Mouse (Mus musculus) urinary bladder, postnatal 4 days (tissue): Measurements from ENCODE around the gene Cpn2.
A peak's percentile ranks its signal among the peaks of the same experiment; 100 is the strongest.

ENCODE experiments used
- DNase-seq, 2 experiments: peaks; one replicate each; pipeline ENCODE4 v3.0.0; 2021 to 2022; ENCODE audit warnings: low spot score in 2 of 2

Gene Cpn2

DNA sequence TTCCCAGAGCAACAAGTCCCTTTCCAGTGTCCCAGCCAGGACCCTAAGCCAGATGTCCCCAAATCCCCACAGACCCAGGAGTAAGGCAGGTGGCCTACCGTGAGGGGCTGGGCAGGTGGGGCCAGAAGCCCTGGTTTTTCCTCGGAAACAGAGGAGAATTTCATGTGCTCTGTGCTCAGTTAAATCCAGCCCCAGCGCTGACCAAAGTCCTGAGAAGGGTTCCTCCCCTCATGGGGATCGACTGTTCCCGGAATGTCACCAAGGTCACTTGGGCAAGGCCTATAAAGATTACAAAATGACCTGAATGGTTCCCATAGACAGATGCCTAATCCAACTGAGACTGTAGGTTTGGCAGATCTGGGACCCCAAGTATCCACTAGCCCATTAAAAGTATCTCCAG is at the start of gene Cpn2:
Gene Cpn2, minus strand, starts transcription at position 141 of the 400 bp plus-strand sequence.
- DNase-seq = no peak

DNA sequence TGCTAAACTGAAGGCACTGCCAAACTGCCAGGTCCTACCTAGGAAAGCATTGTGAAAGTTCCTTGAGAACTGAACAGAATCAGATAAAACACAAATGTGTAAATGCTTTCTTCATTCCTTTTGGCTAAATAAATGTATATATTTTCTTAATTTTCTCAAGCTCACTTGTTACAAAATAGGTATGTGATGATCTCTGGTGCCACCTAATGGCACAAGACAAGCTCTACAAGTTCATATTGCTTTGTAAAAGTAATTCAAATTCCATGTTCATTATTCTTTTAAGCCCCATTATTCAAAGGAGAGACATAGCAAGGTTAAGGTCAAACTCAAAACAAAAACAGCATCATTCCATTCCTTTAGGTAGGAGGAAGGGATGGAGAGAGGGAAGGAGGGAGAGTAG is 46.9 kb upstream of the Cpn2 start:
- no peak for DNase-seq

DNA sequence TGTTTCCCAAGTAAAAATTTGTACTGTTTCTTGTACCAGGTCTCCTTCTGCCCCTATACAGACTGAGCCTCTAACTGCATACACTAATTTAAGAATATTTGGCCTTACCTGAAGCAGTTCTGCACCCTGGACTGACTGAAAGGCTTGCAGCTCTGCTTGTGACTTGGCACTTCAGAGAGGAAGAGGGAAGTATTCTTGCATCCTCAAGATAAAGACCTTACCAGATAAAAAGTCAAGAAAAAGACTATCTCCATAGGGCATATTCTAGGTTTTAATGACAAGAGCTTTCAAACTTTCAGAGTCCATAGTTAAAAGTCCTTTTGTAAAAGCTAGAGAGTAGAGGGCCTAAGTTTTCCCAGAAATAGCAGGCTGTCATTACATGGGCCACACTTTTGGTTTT is 43.3 kb upstream of the Cpn2 start, which contains the start of gene Gp5:
Gene Gp5, minus strand, starts transcription at position 133 of the 400 bp plus-strand sequence.
- no peak for DNase-seq

DNA sequence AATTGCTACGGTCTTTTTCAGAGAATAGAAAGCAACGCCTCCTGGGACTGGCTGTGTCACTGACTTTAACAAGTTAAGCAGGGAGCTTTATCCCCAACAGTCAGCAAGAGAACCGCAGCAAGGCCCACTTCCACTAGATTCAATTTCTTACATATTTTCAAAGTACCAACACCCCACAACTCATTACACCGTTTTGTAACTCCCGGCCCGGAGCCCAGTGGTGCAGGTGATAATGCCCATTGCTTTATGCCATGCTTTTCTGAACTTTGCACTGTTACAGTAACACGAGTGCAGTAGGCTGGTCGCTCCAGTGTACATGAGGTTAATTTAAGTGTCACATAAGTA is 42.8 kb upstream of the Cpn2 start:
- no peak for DNase-seq

DNA sequence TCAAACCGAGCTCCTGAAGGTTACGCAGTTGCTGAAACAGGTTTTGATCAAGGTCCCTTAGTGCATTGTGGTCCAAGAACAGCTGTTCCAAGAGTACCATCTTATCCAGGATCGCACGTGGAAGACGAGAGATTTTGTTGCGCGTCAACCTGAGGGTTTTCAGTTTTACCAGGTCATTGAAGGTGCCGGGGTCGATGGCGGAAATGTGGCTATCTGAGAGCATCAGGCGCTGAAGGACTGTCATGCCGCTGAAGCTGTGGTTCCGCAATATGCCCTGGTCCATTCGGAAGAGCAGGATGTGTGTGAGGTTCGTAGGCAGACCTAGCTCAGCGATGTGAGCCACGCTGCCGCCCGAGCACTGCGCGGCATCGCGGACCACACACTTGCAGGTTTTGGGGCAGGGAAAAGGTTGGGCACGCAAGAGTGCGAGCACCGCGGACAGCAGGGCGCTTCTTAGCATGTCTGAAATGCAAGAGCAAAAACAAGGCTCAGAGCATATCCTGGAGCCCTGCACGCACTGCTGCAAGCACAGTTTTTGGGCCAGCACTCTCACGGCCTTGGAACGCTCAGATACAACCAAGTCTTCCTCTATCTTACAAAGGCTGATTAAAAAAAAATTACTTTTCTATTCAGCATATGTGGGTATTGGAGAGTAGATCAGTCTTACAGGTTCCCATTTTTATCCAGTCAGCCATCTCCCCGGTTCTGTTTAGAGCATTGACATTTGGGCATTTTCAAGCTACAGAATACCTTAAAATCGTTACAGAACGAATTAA is 42.3 kb upstream of the Cpn2 start:
- no peak for DNase-seq

DNA sequence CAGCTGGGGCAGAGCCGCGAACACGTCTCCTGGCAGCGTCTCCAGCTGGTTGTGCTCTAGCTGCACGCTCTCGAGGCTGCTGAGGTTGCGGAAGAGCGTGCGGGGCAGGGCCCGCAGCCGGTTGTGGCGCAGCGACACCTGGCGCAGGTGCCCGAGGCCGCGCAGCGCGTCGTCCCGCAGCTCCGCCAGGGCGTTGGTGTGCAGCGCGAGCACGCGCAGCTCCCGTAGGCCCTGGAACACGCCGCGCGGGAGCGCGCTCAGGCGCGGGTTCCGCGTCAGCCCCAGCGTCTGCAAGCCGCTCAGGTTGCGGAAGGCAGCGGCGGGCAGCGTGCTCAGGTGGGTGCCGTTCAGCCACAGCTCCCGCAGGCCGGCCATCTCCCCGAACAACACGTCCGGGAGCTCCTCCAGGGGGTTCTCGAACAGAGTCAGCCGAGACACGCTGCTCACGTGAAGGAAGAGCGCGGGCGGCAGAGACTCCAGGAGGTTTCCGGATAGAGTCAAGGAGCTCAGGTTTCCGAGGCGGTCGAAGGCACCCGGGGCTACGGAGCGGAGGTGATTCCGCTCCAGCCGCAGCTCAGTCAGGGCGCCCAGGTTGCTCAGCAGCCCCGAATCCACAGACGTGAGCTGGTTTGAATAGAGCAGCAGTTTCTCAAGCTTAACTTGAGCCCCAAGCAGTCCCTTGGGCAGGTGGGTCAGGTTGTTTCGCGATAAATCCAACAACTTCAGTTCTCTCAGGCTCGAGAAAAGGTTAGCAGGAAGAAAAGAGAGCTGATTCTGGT is 41.5 kb upstream of the Cpn2 start:
- no peak for DNase-seq

DNA sequence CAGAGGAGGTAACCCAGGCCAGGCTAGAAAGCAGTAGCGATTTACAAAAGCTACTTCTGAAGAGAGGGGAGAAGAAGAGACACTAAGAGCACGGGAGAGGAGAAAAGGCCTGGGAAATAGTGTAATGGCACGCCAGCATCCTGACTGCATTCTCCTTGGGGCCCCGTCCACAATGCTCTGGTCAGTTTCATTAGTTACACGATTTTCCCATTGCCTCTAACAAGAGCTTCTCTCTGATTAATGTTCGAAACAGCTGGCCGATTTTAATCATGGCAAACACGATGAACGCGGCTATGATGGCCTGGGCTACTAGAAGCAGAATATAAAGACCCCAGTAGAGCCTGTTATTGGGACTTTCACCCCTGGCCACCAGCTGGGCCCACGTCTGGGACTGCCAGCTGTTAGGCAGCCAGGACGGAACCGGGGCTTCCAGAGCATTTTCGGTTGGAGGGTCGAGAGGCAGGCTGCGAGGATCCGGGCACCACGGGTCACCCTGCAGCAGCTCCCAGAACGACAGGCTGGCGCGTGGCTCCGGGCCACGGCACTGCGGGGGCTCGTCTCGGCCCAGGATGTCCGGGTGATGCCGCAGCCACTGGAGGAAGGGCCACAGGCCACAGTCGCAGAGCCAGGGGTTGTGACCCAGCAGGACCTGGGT is 40.8 kb upstream of the Cpn2 start:
- DNase-seq = no peak

DNA sequence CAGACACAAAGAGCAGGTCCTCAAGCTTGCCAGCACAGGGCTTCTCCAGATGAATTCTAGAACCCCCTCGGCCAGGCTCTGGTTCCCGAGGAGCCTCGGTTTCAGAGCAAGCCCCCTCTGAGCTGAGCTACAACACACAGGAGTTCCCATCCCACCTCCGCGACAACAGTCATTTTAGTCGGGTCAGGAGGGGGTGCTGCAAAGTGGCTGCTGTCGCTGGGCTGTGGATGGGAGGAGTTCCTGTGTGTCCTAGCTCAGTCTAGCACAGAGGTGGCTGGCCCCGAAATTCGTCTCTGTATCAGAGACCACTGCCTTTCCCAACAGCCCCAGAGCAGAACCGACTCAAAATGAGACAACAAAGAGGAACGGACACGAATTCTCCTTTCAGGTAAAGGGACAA is 40.0 kb upstream of the Cpn2 start:
- DNase-seq = no peak

DNA sequence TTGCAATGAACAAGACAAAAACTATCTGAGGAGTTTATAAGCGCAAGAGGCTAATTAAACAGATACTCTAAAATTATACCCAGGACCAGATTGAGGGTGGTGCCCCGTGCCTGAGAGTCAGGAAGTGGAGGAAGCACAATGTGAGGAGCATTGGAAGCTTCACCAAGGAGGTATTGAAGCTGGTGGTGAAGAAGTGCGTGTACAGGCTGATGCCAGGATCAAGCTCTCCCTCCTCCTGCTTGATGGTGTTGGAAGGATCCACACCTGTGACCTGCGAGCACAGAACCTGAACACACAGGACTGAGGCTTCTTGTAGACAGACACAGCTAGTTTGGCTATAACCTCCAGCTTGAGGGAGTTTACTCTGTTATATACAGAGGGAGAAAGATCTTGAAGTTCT is 38.8 kb upstream of the Cpn2 start:
- no peak for DNase-seq

DNA sequence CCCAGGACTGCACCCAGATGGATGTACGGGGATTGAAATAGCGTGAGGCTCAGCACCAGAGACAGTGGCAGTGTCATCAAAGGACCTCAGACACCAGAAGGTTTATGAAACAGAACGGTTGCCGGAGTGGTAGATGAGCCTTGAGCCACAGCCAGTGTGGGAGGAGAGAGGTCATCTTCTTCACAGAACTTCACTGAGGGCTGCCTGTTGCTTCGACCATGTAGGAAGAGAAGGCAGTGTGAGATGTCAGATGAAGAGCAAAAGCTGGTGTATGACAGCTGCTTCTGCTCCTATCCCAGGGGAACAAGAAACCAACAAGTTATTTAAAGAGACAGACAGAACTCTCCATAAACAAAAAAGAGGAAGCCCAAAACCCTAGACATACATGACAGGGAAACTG is 36.9 kb upstream of the Cpn2 start:
- DNase-seq = no peak

DNA sequence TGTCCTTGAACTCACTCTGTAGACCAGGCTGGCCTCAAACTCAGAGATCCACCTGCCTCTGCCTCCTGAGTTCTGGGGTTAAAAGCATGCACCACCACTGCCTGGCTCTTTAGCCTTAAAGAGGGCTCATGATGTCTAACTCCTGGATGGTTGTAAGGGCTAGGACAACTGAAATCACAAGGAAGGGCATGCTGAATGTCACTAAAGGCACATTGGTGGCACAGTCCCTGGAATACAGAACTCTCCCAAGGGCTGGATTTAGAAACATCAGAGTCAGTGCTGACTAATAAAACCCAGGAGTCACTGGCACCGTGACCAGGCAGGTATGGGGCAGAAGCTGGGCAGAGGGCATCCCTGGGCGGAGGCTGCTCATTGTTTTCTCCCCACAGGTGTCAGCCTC is 36.1 kb upstream of the Cpn2 start:
- DNase-seq = no peak

DNA sequence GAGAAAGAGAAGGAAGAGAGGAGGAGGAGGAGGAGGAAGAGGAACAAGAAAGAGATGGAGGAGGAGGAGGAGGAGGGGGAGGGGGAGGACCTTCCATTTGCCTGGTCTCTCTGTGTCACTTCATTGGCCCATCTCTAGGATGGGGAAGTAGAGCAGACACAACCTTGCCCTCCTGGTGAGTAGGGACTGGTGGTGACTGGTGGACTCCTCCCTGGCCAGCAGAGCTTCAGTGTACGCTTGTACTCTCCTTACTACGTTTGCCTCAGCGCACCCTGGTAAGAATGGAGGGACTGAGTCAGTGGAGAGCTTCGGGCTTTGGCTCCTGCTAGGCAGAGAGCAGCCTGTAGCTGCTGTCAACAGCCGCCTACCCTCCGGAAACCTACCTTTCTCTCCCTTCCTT is 35.4 kb upstream of the Cpn2 start:
- DNase-seq = no peak

DNA sequence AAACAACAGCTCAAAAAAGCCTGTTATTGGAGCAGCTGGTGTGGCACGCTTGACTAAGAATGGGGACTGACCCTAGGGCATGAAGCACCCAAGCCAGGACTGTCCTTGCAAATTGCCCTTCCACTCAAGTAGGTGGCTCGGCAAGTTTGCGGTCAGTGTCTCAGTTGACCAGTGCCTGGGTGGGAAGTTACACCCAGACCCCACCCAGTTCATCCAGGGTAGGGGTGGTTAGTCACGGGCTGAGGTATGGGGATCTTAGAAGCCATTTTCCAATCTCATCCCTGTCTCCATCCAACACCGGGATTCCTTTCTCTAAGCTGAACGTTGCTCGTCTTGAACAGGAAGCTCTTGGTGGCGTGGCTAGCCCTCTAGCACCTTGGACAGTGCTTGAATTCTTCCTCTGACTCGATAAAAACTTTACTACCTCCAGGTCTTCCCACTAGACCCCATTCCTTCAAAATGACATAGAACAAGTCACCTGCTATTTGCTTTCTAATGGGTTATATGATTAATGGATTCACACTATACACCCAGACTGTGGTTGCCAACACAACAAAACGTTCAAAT is 32.5 kb upstream of the Cpn2 start:
- DNase-seq = no peak

DNA sequence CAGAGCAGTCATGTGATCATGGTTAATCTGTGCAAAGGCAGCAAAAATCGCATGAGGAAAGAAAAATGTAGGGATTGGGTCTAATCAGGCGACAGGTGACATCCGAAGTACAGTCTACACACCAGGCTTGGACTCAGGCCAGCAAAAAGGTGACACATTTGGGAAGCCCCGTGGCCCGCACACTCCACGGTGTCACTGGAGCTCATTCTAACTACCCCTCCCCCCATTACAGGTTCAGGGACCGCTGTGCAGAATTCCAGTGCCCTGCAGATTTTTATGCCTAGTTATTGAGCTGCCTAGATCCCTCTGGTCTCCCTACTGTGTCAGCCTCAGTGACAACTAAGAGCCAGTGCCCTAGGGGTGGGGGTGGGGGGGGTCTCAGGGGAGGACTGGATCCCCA is 30.2 kb upstream of the Cpn2 start:
- peak in 1 of 2 experiments; percentile 56 for DNase-seq

DNA sequence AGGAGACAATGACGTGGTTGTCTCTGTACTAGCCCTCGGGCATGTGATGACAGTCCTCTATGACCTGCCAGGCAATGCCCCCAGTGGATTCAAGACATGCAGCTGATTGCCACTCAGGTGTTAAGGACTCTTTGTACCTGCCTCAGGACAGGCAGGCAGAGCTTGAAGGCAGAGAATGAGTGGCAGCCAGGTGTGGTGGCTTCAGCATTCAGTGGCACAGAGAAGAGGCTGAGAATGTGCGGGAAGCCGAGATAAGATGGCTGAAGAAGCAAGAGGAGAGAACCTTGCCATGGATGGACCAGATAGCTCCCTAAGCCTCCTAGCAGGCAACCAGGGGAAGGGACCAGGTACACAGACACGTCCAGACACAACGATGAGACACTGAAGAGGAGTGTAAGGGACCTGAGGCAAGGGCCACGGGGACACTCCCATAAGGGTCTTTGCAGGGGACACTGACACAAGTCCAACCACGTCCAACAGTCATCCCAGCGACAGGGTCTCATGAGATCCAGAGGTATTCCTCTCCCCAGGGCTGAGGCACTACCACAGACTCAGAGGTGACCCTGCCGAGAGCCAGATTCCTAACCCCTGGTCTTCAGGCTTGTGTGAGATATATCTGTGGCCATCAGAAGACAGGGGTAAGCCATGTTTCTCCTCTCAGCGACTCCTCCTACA is 29.4 kb upstream of the Cpn2 start:
- peak in 1 of 2 experiments; percentile 45 for DNase-seq

DNA sequence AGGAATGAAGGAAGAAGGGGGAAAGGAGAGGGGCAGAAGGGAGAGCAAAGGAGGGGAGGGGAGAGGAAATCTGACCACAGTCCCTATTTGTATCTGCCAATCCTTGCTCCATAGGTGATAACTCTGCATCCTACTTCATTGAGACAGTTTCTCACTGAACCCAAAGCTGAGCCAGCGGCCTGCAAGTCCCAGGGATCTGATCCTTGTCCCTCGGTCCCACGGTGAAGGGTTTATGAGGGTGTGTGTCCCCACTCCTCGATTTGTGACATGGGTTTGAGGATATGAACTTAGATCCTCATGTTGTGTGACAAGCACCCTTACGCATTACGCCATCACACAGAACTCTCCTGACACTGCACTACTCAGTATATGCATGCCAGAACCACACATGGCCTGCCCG is 27.8 kb upstream of the Cpn2 start:
- DNase-seq = no peak

DNA sequence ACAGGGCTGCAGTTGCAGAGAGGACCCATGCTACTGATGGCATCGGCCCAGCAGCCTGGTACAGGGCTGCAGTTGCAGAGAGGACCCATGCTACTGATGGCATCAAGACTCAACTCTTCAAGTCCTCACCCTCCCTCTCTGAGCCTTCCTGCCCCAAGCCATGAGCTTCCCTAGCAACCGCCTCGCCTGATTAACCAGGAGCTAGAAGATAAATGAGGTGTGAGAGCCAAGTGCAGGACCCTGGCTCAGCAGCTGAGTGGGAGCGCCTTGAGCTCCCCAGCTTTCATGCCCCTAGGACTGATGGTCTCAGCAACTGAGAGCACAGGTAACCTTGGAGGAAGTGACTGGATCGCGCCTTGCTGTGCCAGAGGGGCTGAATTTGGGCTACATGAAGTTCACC is 23.1 kb upstream of the Cpn2 start:
- no peak for DNase-seq

DNA sequence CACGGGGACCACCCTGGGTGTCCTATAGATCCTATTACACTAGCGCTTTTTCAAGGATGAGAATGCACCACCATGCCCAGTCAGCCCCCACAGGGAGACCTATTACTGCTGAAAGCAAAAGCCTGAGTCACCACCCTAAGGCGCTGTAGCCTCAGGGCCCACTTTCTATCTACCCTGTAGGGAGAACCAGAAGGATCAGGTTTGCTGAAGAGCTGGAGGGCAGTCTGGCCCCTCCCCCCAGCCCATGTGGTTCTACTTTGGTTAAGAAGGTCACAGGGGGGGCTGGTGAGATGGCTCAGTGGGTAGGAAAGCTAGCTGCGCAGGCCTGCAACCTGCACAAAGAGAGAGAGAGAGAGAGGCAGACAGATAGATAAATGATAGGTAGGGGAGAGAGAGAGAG is 18.4 kb upstream of the Cpn2 start:
- DNase-seq = no peak

DNA sequence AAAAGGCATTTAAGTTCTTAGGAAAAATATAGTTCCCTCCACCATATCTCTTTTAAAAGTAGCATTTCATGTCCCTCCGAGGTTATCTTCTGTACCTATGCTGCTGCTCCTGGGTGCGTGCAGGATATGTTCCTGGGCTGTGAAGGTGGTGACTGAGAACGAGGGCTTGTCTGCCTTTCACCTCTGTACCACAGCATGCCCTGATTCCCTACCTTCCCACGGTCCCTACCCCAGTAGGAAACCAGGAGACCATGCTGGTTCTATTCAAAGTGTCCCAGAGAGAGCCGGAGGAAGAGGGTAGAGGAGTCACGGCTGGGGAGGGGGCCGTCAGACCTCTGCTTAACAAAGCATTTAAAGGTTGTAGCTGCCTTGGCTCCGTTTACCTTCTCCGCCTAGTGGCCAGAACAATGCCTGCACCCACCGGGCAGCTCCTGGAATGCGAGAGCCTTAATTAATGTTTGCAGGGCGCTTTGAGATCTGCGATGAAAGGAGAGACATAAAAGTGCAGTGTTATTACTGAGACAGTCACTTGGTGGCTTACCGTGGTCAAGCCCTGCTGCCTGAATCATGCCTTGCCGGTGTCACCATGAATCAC is 16.5 kb upstream of the Cpn2 start:
- no peak for DNase-seq

DNA sequence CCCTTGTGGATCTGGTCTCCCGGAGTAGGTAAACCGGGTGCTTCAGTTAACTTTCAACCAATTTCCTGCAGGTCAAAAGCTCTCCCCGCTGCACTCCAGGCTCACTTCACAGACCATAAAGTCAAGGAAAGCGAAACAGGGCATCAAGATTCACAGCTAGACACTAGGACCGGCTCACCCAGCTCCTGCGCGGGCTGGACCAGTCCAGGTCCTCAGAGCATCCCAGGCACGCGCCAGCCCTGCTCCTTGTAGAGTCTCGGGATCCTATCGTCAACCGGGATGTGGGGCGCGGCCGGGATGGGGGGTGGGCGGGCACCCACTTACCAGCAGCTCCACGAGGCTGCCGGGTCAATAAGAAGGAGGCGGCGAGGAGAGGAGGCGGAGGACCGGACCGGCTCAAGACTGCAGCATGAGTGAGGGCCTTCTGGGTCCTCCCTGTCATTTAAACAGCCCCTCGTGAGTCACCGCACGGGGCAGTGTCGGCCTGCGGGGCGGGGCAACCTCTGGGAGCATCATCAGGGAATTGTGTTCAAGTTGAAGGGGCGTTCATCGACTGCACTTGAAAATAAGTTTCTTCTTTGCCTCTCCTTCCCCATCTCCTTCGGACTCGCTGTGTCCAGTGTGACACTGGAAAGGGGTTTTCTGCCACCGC is 15.7 kb upstream of the Cpn2 start, which contains the start of gene Lrrc15:
Gene Lrrc15, minus strand, starts transcription at position 413 of the 652 bp plus-strand sequence.
- DNase-seq = no peak
